Mouse (Mus musculus): ENCODE measurements around the gene Rdx. TPM values are rescaled to one million over a fixed set of nuclear protein-coding genes. Genes with fewer than 3 reads are reported as not detected.

Rdx gene
- polyA plus RNA-seq, 1 experiment from 2014 or later: 97.2 TPM

GRCm38 (mm10) chr9:52028521-52029405 is 18.2 kb upstream of the Rdx start:
- ATAC-seq (ENCODE audit: insufficient read depth, low FRiP score, low read depth): peak; percentile 56; the same call in 1 of the 2 replicates
- 37% methylated on average over 9 of the region's 9 CpGs for WGBS
- H3K9ac ChIP-seq: no peak overlapping the region
- H3K27me3 ChIP-seq (replicated peaks): no peaks in the 10 kb centered on the region
- no peak overlapping the region for H3K4me3 ChIP-seq (replicated peaks)
- no peak overlapping the region for H3K27ac ChIP-seq
- H3K36me3 ChIP-seq: no peaks in the 10 kb centered on the region
- H3K4me2 ChIP-seq: no peak overlapping the region
- 0 out of 2 replicates have a peak, but pooled peaks cover 5% of the 10 kb centered on the region for H3K4me1 ChIP-seq
- no peaks in the 10 kb centered on the region for H3K9me3 ChIP-seq

- Histone ChIP-seq H3K27me3 (replicated peaks) (no peaks in the 10 kb centered on the region), H3K9ac (no peak overlapping the region), H3K27ac (no peak overlapping the region), H3K36me3 (no peaks in the 10 kb centered on the region), H3K4me2 (no peak overlapping the region), H3K4me1 (0 out of 2 replicates have a peak, but pooled peaks cover 5% of the 10 kb centered on the region), H3K9me3 (no peaks in the 10 kb centered on the region), H3K4me3 (replicated peaks) (no peak overlapping the region)
- ATAC-seq (ENCODE audit: insufficient read depth, low FRiP score, low read depth): no peak
- 77% methylated on average over 2 of the region's 2 CpGs for WGBS
Measured at GRCm38 (mm10) chr9:52031501-52031900, 15.5 kb upstream of the Rdx start.

- no peak overlapping the region for H3K4me3 ChIP-seq (replicated peaks)
- H3K9ac ChIP-seq: no peak overlapping the region
- H3K27ac ChIP-seq: no peak overlapping the region
- ATAC-seq (ENCODE audit: insufficient read depth, low FRiP score, low read depth): no peak
- no peaks in the 10 kb centered on the region for H3K27me3 ChIP-seq (replicated peaks)
- 80% methylated on average over 1 of the region's 1 CpGs for WGBS
- no peaks in the 10 kb centered on the region for H3K4me1 ChIP-seq
- no peaks in the 10 kb centered on the region for H3K36me3 ChIP-seq
- H3K9me3 ChIP-seq: no peaks in the 10 kb centered on the region
- no peak overlapping the region for H3K4me2 ChIP-seq
Measured at GRCm38 (mm10) chr9:52037493-52037892, 9.5 kb upstream of the Rdx start.

- 46% methylated on average over 2 of the region's 2 CpGs for WGBS
- H3K27me3 ChIP-seq (replicated peaks): 0 out of 2 replicates have a peak, but pooled peaks cover 4% of the 10 kb centered on the region
Measured at GRCm38 (mm10) chr9:52041657-52042056, 5.3 kb upstream of the Rdx start.

GRCm38 (mm10) chr9:52046686-52047085 is 287 bp upstream of the Rdx start:
- Histone ChIP-seq H3K27me3 (replicated peaks) (0 out of 2 replicates have a peak, but pooled peaks cover 4% of the 10 kb centered on the region), H3K4me1 (peaks cover 4% of the 10 kb centered on the region; the same call in 1 of the 2 replicates), H3K4me2 (peak overlapping the region; percentile 69), H3K9me3 (no peaks in the 10 kb centered on the region), H3K36me3 (no peaks in the 10 kb centered on the region), H3K4me3 (replicated peaks) (peak overlapping the region; percentile 68; the same call in 1 of the 2 replicates), H3K9ac (no peak overlapping the region), H3K27ac (peak overlapping the region; percentile 99; the same call in 1 of the 2 replicates)
- WGBS: 32% methylated on average over 5 of the region's 5 CpGs
- no peak for ATAC-seq (ENCODE audit: insufficient read depth, low FRiP score, low read depth)

More at GRCm38 (mm10) chr9:52041657-52042056, 5.3 kb upstream of the Rdx start:
- no peaks in the 10 kb centered on the region for H3K9me3 ChIP-seq
- H3K27ac ChIP-seq: no peak overlapping the region
- no peaks in the 10 kb centered on the region for H3K4me1 ChIP-seq
- no peaks in the 10 kb centered on the region for H3K36me3 ChIP-seq
- no peak overlapping the region for H3K4me3 ChIP-seq (replicated peaks)
- H3K9ac ChIP-seq: no peak overlapping the region
- peak; percentile 60; the same call in 1 of the 2 replicates for ATAC-seq (ENCODE audit: insufficient read depth, low FRiP score, low read depth)
- no peak overlapping the region for H3K4me2 ChIP-seq

GRCm38 (mm10) chr9:52047821-52048649 is 1.1 kb downstream of the Rdx start:
- WGBS: under 1% methylated on average over 101 of the region's 118 CpGs
- peak overlapping the region; percentile 82 for H3K9ac ChIP-seq
- ATAC-seq (ENCODE audit: insufficient read depth, low FRiP score, low read depth): peak; percentile 89
- H3K4me3 ChIP-seq (replicated peaks): peak overlapping the region; percentile 68
- peaks cover 4% of the 10 kb centered on the region; the same call in 1 of the 2 replicates for H3K4me1 ChIP-seq
- peak overlapping the region; percentile 99 for H3K27ac ChIP-seq
- peak overlapping the region; percentile 69 for H3K4me2 ChIP-seq
- 0 out of 2 replicates have a peak, but pooled peaks cover 4% of the 10 kb centered on the region for H3K27me3 ChIP-seq (replicated peaks)
- no peaks in the 10 kb centered on the region for H3K9me3 ChIP-seq
- no peaks in the 10 kb centered on the region for H3K36me3 ChIP-seq

GRCm38 (mm10) chr9:52048650-52049081 is 1.7 kb downstream of the Rdx start:
- Histone ChIP-seq H3K9ac (peak overlapping the region; percentile 82), H3K27ac (peak overlapping the region; percentile 99), H3K27me3 (replicated peaks) (0 out of 2 replicates have a peak, but pooled peaks cover 4% of the 10 kb centered on the region), H3K9me3 (no peaks in the 10 kb centered on the region), H3K4me2 (peak overlapping the region; percentile 69), H3K4me1 (peaks cover 4% of the 10 kb centered on the region; the same call in 1 of the 2 replicates), H3K36me3 (no peaks in the 10 kb centered on the region), H3K4me3 (replicated peaks) (peak overlapping the region; percentile 68)
- WGBS: under 1% methylated on average over 60 of the region's 60 CpGs
- ATAC-seq (ENCODE audit: insufficient read depth, low FRiP score, low read depth): peak; percentile 29; the same call in 1 of the 2 replicates

GRCm38 (mm10) chr9:52049605-52050004 is 2.6 kb downstream of the Rdx start:
- no peaks in the 10 kb centered on the region for H3K9me3 ChIP-seq
- H3K4me3 ChIP-seq (replicated peaks): peak overlapping the region; percentile 68
- no peak for ATAC-seq (ENCODE audit: insufficient read depth, low FRiP score, low read depth)
- H3K27ac ChIP-seq: no peak overlapping the region
- H3K9ac ChIP-seq: no peak overlapping the region; the same call in 1 of the 2 replicates
- no peaks in the 10 kb centered on the region for H3K36me3 ChIP-seq
- H3K4me1 ChIP-seq: peaks cover 4% of the 10 kb centered on the region; the same call in 1 of the 2 replicates
- 4% methylated on average over 3 of the region's 3 CpGs for WGBS
- H3K4me2 ChIP-seq: peak overlapping the region; percentile 69
- 0 out of 2 replicates have a peak, but pooled peaks cover 4% of the 10 kb centered on the region for H3K27me3 ChIP-seq (replicated peaks)

GRCm38 (mm10) chr9:52050361-52050760 is 3.4 kb downstream of the Rdx start:
- 35% methylated on average over 2 of the region's 2 CpGs for WGBS
- peak overlapping the region; percentile 13; the same call in 1 of the 2 replicates for H3K4me3 ChIP-seq (replicated peaks)
- no peak overlapping the region for H3K9ac ChIP-seq
- H3K27ac ChIP-seq: no peak overlapping the region
- H3K4me2 ChIP-seq: peak overlapping the region; percentile 69; the same call in 1 of the 2 replicates
- H3K36me3 ChIP-seq: no peaks in the 10 kb centered on the region
- H3K9me3 ChIP-seq: no peaks in the 10 kb centered on the region
- peaks cover 4% of the 10 kb centered on the region; the same call in 1 of the 2 replicates for H3K4me1 ChIP-seq
- ATAC-seq (ENCODE audit: insufficient read depth, low FRiP score, low read depth): no peak
- H3K27me3 ChIP-seq (replicated peaks): no peaks in the 10 kb centered on the region

GRCm38 (mm10) chr9:52052221-52052620 is 5.2 kb downstream of the Rdx start:
- no peak for ATAC-seq (ENCODE audit: insufficient read depth, low FRiP score, low read depth)

GRCm38 (mm10) chr9:52055313-52055712 is 8.3 kb downstream of the Rdx start:
- ATAC-seq (ENCODE audit: insufficient read depth, low FRiP score, low read depth): no peak
- Histone ChIP-seq H3K27ac (no peak overlapping the region), H3K4me3 (replicated peaks) (no peak overlapping the region), H3K4me2 (no peak overlapping the region), H3K9me3 (no peaks in the 10 kb centered on the region), H3K27me3 (replicated peaks) (no peaks in the 10 kb centered on the region), H3K9ac (no peak overlapping the region), H3K4me1 (0 out of 2 replicates have a peak, but pooled peaks cover 2% of the 10 kb centered on the region), H3K36me3 (no peaks in the 10 kb centered on the region)
- WGBS: 76% methylated on average over 3 of the region's 3 CpGs

More at GRCm38 (mm10) chr9:52052221-52052620, 5.2 kb downstream of the Rdx start:
- Histone ChIP-seq H3K9ac (no peak overlapping the region), H3K4me2 (no peak overlapping the region), H3K9me3 (no peaks in the 10 kb centered on the region), H3K36me3 (no peaks in the 10 kb centered on the region), H3K4me1 (peaks cover 4% of the 10 kb centered on the region; the same call in 1 of the 2 replicates), H3K27me3 (replicated peaks) (no peaks in the 10 kb centered on the region), H3K4me3 (replicated peaks) (no peak overlapping the region), H3K27ac (no peak overlapping the region)
- 73% methylated on average over 1 of the region's 1 CpGs for WGBS

Measured in stomach, embryonic 15.5 days (tissue).